Mouse (Mus musculus): ENCODE measurements around the gene Map4k4.
A peak's percentile ranks its signal among the peaks of the same experiment; 100 is the strongest.

The Map4k4 gene

DNA sequence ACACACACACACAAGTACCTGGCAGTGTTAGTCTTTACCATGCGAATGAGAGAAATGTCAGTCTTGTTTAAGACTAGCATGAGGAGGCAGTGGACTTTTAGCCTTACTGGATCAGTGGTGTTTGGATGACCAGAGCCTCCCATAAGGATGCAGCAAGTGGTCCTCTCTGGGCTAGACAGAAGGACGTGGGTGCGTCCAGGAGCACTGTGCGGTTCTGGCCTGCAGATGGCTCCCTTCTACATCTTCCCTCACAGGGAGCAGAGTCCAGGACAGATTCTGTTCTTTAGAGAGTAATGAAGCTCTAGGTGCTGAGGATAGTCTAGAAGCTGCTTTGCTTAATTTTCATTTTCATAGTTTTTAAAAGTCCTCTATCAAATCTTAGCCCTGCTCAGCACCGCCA is 100.2 kb downstream of the Map4k4 start:
- DNase-seq (ENCODE audit: low read depth) = peak; percentile 51

- peak; percentile 72 for DNase-seq (ENCODE audit: low read depth)
Measured at GRCm38 (mm10) chr1:40002129-40002727, 101.5 kb downstream of the Map4k4 start.

DNA sequence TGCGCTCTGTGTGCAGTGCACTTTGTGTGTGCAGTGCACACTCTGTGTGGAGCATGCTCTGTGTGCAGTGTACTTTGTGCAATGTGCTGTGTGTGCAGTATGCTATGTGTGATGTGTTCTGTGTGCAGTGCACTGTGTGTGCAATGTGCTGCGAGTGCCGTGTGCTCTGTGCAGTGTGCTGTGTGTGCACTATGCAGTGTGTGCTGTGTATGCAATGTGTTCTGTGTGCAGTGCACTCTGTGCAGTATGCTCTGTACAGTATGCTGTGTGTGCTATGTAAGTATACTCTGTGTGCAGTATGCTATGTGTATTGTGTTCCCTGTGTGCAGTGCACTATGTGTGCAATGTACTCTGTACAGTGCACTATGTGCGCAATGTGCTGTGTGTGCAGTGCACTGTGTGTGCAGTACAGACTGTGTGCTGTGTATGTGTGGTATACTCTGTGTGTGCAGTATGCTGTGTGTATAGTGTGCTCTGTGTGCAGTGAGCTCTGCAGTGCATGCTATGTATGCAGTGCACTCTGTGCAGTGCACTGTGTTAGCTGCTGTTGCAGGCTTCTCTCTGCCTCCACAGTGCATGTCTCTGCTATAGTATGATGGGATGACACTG is 105.4 kb downstream of the Map4k4 start:
- no peak for DNase-seq (ENCODE audit: low read depth)

GRCm38 (mm10) chr1:40007962-40008471 is 107.3 kb downstream of the Map4k4 start:
- DNase-seq (ENCODE audit: low read depth) = peak; percentile 73

DNA sequence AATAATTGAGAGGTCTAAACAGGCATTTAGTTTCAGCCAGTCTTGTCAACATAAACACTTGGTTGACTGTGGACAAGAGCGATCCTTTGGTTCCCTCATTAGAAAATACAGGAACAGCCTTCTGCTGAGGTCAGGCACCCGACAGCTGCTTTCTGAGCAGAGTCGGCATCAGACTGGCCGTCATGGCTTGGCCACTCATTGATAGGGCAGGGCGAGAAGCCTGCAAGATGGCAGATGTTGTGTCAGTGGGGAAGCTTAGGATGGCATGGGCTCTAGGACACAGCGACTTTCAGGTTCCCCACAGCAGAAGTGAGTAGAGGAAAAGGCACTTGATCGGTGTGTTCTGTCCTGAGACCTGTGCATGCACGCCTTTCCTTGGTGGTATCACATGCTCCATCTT is 112.0 kb downstream of the Map4k4 start:
- no peak for DNase-seq (ENCODE audit: low read depth)

GRCm38 (mm10) chr1:40015066-40015678 is 114.5 kb downstream of the Map4k4 start:
- no peak for DNase-seq (ENCODE audit: low read depth)

GRCm38 (mm10) chr1:40021617-40022016 is 120.9 kb downstream of the Map4k4 start:
- DNase-seq (ENCODE audit: low read depth) = no peak

DNA sequence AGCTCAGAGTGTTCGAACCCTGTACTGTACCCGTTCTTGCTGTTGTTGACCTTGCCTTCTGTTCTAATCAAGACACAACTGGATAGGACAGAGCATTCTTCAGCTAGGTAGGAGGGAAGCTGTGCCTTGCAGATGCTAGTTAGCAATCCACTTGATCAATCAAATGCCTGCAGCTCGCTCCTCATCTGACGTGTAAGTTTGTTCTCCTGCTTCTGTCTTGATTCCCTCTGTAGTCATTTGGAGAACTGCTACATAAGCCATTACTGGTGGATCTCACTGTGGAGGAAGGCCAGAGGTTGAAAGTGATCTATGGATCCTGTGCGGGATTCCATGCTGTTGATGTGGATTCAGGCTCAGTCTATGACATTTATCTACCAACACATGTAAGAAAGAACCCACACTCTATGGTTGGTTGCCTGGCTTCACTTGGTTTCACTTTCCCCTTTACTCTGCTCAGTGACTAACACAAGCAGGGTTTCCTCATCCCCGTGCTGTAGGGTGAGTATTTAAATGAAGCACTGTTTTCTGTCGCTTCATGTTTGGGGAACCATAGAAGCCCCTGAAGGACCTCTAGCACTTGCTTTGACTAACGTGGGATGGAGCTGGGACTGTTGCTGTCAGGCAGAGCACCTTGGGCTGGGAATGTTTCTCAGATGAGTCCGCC is 121.9 kb downstream of the Map4k4 start:
- peak; percentile 85 for DNase-seq (ENCODE audit: low read depth)

- no peak for DNase-seq (ENCODE audit: low read depth)
Measured at GRCm38 (mm10) chr1:40023206-40023605, 122.5 kb downstream of the Map4k4 start.

DNA sequence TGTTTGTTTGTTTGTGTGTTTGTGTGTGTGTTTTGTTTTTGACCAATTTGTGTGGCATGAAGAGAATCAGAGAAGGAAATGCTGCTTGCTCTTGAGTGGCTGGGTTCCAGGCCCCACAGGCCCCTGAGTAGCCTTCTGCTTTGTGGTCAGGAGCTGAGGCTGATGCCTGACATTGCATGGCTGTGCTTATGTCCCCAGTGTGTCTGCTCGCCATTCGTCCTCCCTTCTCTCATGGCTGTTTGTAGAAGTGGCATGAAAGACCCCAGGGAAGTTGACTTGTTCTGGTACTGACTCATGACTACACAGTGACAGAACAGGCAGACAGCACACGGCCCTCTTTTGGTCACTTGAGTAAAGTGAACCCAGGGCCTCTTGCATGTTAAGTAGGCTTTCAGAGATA is 123.0 kb downstream of the Map4k4 start:
- no peak for DNase-seq (ENCODE audit: low read depth)

DNA sequence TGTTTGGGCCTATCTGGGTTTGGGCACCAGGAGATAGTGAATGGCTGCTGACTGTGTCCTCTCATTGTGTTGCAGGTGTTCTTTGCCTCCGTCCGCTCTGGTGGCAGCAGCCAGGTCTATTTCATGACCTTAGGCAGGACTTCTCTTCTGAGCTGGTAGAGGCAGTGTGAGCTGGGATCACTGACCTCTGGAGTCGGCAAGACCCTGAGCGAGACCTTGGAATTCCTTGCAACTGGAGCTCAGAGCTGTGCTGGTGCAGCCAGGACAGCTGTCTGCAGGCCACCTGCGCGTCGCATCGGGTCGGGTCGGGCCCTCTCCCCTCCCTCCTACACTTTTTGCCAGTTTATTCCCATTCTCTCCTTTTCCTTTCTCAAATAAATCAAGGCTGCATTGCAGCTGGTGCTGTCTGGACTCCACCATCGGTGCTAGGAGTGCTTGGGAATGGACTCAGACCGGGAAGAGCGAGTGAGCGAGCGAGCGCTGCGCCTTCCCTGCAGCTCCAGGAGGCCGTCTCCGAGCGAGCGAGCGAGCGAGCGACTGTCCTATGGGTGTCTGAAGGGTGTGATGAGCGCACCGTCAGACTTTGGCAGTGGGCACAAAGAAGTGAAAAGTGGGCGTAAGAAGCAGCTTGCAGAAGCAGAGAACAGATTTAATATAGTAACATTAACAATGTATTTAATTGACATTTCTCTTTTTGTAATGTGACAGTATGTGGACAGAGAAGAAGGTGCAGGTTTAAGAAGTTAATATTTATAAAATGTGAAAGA is 124.0 kb downstream of the Map4k4 start:
- DNase-seq (ENCODE audit: low read depth) = no peak

DNA sequence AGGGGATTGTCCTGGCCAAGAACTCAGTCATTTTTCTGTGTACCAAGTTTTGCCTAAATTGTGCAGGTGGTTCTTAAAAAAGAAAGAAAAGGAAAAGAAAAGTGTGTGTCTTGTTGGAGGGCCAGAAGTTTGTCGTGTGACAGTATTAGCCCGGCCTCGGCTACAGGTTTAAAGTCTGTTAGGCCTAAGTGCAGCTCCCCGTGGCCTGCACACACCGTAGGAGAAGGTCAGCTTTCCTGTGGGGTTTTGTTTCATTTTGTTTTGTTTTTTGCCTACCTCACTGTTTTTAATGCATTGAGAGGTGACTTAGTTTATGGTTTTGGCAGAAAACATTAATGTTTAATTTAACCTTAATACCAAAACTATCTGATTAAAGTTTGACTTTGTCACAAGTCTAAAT is 124.7 kb downstream of the Map4k4 start:
- no peak for DNase-seq (ENCODE audit: low read depth)

DNA sequence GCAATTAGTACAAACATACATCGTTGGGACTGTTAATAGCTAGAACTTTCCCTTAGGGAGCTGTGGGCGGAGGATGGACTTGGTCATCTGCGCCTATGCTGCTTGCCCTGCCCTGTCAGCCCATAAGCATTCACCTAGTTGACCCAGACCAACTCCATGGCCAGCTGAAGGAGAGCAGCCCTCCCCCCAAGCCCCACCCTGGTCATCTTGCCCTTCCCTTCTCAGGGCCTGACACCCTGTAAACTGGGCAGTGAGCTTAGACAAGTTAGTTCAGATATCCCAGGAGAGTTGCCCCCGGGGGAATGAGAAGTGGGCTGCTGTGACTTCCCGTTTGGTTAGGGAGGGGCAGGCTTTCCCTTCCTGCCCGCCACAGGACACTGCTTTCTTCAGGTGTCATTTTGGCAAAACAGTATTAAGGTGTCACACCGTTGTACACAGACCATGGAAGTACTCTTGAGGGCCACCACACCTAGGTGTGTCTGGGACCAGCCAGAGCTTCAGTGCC is 126.5 kb downstream of the Map4k4 start:
- DNase-seq (ENCODE audit: low read depth) = no peak

DNA sequence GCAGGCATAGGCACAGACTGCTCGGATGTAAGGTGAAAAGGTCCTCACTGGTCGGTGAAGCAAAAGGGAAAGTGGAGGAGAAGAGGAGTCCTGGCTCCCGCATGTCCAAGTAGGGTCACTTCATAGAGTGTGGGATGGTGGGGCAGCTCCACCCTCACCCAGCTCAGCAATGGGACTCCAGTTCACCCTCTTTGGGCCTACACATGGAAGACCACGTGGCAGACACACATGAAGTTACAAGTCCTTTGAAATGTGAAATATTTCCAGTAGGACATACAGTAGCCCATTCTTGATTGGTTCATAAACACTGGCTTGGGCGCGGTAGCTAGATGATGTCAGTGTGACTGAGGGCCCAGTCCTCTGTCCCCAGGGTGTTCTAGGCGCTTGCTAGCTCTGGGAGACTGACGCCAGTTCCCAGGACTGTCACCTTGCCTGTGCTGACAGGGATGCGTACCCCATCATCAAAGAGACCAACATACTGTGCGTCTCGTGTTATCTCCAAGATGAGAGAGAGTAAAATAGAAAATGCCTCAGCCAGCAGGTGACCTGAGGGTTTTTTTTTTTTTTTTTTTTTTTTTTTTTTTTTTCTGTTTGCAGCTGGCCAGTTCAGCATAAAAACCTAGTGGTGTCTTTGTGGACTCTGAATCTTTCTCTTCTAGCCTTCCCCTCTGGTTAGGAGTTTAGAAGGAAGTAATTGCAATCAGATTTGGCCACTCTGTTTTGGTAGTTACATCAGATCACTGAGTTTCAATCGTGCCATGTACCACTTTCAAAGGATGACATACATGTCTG is 127.7 kb downstream of the Map4k4 start:
- no peak for DNase-seq (ENCODE audit: low read depth)

- no peak for DNase-seq (ENCODE audit: low read depth)
Measured at GRCm38 (mm10) chr1:40029597-40029996, 128.9 kb downstream of the Map4k4 start.

DNA sequence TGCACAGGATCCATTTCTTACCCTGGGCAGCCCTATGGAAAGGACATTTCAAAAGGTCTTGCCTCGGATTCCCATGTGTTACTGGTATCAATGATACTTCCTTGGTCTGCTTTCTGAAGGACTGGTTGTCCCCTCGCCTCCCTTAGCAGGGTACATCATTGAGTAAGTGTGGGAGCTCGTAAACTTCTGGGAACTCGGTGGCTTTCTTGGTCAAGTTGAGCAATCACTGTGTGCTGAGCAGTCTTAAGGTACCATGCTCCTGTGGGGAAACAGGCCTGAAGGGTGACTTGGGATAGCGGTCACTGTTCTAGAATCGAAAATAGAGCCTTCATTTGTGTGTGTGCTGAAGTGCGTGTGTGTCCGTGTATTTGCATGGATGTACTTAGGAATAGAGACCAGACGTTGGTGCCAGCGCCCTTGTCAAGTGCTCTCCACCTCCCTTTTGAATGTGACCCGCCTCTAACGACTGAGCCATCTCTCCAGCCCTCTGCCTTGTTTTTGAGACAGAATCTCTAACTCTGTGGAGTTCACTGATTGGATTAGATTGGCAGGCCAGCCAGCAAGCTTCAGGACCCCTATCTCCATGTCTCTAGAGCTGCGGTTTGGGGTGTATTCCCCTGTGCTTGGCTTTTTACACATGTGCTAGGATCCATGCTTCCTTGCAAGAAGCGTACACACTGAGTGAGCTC is 129.7 kb downstream of the Map4k4 start:
- no peak for DNase-seq (ENCODE audit: low read depth)

DNA sequence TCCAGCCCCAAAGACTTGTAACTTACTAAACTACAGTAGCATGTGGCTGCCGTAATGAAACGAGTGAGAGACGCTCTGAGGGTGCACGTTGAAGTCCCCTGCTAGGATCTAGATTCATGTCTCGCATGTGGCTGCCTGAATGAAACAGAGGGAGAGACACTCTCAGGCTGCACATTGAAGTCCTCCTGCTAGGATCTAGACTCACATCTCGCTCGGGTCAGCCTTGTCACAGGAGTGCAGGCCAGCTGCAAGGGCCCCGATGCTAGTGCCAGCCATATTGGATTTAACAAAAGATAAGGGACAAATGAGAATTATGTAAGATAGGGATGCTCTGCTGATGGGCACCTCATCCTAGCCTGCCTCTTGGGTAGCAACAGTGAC is 130.3 kb downstream of the Map4k4 start:
- DNase-seq (ENCODE audit: low read depth) = no peak

DNA sequence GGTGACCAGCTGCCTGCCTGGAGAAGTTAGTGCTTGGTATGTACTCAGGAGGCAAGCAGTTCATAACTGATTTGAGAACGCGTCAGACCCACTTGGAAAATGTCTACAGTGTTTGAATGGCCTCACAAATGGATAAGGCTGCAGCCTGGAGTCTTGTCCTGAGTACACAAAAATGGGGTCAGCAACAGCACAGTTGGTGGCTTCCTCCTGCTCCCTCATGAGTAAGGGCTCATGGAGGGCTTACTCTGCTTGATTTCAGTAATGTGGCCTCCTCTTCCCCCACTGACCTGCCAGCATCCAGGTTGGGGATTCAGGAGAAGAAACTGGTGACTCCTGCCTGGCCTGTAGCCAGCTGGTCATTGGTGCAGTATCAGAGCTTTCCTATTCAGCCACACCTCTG is 130.9 kb downstream of the Map4k4 start:
- DNase-seq (ENCODE audit: low read depth) = no peak

DNA sequence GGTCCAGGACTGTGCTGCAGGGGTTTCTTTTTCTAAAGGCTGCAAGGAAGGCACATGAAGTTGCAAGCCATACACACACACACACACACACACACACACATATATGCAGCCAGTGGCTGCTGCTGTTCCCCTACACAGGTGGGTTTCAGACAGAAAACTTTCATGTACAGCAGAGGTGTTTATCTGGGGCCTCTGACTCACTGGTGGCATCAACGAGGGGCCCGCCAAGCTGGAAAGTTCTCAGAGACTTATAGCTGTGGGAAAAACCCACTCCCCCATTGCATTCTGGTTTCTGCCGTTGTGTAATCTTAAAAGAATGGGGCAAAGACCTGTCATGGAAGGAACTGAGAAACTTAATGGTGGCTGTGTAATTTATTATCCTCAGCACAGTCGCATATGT is 132.6 kb downstream of the Map4k4 start:
- peak; percentile 72 for DNase-seq (ENCODE audit: low read depth)

DNA sequence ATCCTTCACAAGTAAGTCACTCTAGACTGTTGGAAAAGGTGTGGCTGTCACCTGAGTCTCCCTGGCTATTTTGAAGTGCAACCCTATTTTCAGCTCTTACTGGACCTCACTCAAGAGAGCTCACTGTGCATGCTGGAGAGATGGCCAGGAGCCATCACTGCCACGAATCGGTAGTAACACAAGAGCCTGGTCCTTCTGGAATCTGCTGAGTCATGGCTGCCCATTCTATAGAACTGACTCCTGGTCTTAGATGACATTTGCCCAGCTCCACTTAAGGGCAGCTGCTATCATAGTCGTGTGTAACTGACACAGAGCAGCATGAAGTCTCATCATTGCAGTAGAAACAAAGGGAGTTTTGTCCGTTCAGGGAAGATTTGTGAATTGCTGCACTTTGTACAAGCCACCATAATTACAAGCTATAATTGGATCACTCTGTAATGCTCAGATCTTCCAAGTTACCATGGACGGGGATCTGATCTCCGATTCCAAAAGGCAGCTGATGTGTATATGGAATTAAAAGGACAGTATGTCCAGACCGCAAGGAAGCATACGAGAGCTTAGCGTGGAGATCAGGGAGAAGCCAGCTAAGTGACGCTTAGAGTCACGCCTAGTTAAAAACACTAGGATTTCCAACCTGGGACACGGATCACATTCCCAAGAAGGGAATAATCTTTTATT is 133.2 kb downstream of the Map4k4 start:
- no peak for DNase-seq (ENCODE audit: low read depth)
